Mouse (Mus musculus) monocyte, adult 5-6 weeks (primary cell): Measurements from ENCODE around the gene Ttc36. TPM values are rescaled to one million over a fixed set of nuclear protein-coding genes. Genes with fewer than 3 reads are reported as not detected.
"Not testable (repeated sequence)": the region's sequence is repeated elsewhere in the genome, so short reads cannot be mapped to it uniquely, and the experiment has no call there.

Source experiments
- ATAC-seq: fragments of 153-309, 156-312 bp; replicated peaks from 2 replicates; pipeline ENCODE4 v1.8.0; 2017; ENCODE audit warnings: mild to moderate bottlenecking; ENCODE audit not compliant: low TSS enrichment, insufficient number of reproducible peaks, severe bottlenecking, poor library complexity, low FRiP score
- total RNA-seq: library from RNA; stranded (forward); fragments of 200-1000, 200-491, 200-594 nt; gene quantifications from 3 replicates; pipeline ENCODE4 v1.2.3, GENCODE M21; 2017

Ttc36 gene
- total RNA-seq, 1 experiment from 2014 or later: not detected

DNA sequence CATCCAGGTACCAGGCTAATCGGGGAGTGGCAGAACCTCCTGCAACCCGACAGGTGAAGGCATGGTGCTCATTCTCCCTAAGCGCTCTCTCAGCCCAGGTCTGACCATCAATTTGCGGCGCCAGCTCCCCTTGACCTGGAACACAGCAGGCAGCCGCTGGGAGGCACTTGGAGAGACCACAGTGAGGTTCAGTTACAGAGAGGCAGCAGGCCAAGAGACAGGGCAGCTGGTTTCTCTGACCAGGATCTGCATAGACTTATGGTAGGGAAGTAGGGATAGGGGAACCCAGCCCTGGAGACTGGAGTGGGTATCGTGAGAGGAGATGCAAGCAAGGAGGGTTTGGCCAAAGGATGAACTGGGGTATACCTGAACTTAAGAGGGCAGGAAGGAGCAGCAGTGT is 4.6 kb downstream of the Ttc36 start:
- no peak for ATAC-seq

DNA sequence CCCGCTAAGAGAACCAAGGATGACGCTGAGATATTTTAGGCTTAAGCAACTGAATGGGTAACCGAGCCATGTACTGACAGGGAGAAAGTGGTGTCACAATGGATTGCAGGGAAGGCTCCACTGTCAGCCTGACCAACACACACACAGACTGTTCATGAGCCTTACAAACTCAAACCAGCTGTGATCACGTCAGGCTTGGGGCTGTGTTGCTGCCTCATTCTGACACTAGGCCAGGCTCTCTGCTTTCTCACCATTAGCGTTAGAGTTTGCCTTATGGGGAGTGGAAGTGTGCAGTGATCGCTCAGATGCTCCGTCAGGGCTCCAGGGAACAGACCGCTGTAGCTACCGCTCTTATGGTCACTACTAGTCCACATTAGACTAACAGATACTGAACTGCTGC is 10.0 kb downstream of the Ttc36 start:
- ATAC-seq: no peak

GRCm38 (mm10) chr9:44772750-44773651 is 29.9 kb downstream of the Ttc36 start:
- peak; percentile 98 for ATAC-seq

GRCm38 (mm10) chr9:44772392-44772749 is 30.5 kb downstream of the Ttc36 start:
- no peak for ATAC-seq

GRCm38 (mm10) chr9:44771376-44771775 is 31.5 kb downstream of the Ttc36 start:
- ATAC-seq: no peak

DNA sequence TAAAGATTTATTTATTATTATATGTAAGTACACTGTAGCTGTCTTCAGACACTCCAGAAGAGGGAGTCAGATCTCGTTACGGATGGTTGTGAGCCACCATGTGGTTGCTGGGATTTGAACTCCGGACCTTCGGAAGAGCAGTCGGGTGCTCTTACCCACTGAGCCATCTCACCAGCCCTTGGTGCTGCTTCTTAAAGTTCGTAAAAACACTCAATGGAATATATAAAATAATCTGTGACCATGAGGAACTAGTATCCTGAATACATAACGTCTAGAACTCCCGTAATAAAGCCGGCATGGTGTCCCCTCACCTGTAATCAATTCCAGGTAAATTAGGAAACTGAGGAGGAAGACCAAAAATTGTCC is 34.9 kb downstream of the Ttc36 start:
- ATAC-seq: not testable (repeated sequence)

DNA sequence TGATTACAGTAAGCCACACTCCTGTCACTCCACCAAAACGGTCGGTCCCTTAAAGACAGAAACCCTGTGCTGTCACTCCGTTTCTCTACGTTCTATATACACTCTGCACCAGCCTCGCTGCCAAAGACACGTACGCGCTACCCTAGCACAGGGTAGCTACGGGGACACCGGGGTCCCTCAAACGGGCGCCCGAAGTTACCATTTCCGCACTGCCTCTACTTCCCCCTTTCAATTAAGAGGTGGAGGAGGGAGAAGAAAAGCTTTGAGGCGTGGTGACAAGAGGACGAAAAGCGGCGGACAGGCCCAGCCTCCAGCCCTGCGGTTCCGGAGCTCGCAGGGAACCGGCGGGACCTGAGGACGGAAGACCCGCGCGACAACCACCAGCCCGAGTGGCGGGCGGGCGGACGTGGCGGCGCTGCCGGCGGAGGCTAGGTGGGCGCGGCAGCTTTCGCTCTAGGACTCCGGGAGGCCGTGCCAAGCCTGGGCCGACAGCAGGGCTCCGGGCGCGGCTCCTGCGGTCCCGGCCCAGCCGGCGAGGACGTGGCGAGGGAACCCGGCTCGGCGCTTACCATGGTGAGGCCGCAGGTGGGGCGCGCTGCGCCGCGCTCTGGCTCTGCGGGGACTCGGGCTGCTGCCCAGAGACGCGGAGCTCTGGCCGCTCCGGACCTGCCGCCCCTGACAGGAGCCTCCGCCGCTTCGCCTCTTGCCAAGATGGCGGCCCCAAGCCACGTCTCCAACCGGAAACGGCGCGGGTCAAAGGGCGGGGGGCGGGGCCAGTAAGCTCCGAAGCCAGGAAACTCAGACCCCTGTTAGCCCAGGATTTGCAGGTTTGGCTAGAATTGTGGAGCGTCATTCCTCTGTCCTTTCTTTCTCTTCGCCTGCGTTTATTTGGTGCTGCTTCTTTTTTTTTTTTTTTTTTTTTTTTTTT is 35.5 kb downstream of the Ttc36 start, which contains the start of the genes Arcn1 and Ift46:
TSS of gene Arcn1 (minus strand) at position 745 of the 928 bp plus-strand sequence.
TSS of gene Ift46 (plus strand) at position 808 of the 928 bp plus-strand sequence.
- ATAC-seq: peak; percentile 79

- ATAC-seq: no peak
Observed at GRCm38 (mm10) chr9:44760873-44761272, 42.0 kb downstream of the Ttc36 start.

Other genes with a start within 250 kb of the Ttc36 start
- 13.4 to 23.0 TPM (median 17.5 TPM) in 3 replicates for gene Cxcr5, start 241.2 kb downstream of the Ttc36 start, total RNA-seq
- gene Ddx6, start 198.2 kb downstream of the Ttc36 start, total RNA-seq: 131 to 157 TPM (median 139 TPM) in 3 replicates
- gene Treh, start 129.8 kb downstream of the Ttc36 start, total RNA-seq: not detected in 3 replicates
- gene Phldb1, start 67.9 kb downstream of the Ttc36 start, total RNA-seq: 2.1 to 4.3 TPM (median 3.1 TPM) in 3 replicates
- 156 to 231 TPM (median 178 TPM) in 3 replicates for gene Arcn1, start 35.2 kb downstream of the Ttc36 start, total RNA-seq
- gene Ift46, start 35.2 kb downstream of the Ttc36 start, total RNA-seq: 20.1 to 53.5 TPM (median 37.4 TPM) in 3 replicates
- 0.48 TPM in 1 of 3 replicates, not detected in the others for gene Tmem25, start 3.8 kb downstream of the Ttc36 start, total RNA-seq
- 11.5 to 40.0 TPM (median 13.4 TPM) in 3 replicates for gene Kmt2a, start 78.2 kb upstream of the Ttc36 start, total RNA-seq
- 129 to 228 TPM (median 191 TPM) in 3 replicates for gene Atp5l, start 117.7 kb upstream of the Ttc36 start, total RNA-seq
- 17.7 to 43.2 TPM (median 41.6 TPM) in 3 replicates for gene Ube4a, start 162.5 kb upstream of the Ttc36 start, total RNA-seq
- 14.2 to 35.0 TPM (median 22.5 TPM) in 3 replicates for gene Cd3g, start 177.4 kb upstream of the Ttc36 start, total RNA-seq
- gene Cd3d, start 178.7 kb upstream of the Ttc36 start, total RNA-seq: 3.0 to 5.9 TPM (median 3.4 TPM) in 3 replicates
- 0.32 to 1.6 TPM (median 0.76 TPM) in 3 replicates for gene Cd3e, start 206.6 kb upstream of the Ttc36 start, total RNA-seq
- gene Mpzl2, start 236.7 kb upstream of the Ttc36 start, total RNA-seq: not detected in 3 replicates